Mouse (Mus musculus): ENCODE results near the gene Nod1. TPM values are rescaled to one million over a fixed set of nuclear protein-coding genes. Genes with fewer than 3 reads are reported as not detected.

Gene Nod1
- polyA plus RNA-seq, 1 experiment from 2014 or later: 1.9 TPM

DNA sequence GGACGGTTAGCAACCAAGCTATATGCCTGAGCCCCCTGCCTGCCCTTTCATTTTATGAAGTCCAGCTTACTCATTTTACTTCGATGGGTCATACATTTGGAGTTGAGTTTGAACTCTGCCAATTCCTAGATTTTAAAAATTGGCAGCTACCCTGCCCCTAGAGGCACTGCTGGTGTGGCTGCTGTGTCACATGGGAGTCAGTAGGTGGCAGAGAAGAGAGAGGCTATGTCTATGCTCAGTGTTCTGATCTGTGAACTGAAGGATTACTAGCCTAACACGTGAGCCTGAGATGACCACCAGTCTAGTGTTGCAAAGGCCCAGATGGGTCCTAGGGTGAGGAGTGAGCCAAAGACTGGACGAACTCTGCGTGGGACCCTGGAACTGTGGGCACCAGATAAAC, 2.1 kb upstream of the Nod1 start:
- Histone ChIP-seq H3K9ac (replicated peaks; ENCODE audit: low read length) (no peak overlapping the region), H3K4me1 (ENCODE audit: control insufficient read depth, insufficient read depth, low read length) (no peaks in the 10 kb centered on the region), H3K27me3 (ENCODE audit: control insufficient read depth, insufficient read depth, low read length) (no peaks in the 10 kb centered on the region), H3K27ac (replicated peaks; ENCODE audit: low read depth, low read length) (no peak overlapping the region), H3K4me2 (ENCODE audit: low read depth, low read length) (no peak overlapping the region), H3K9me3 (replicated peaks; ENCODE audit: control insufficient read depth, low read length) (no peaks in the 10 kb centered on the region), H3K36me3 (replicated peaks; ENCODE audit: control insufficient read depth, insufficient read depth, low read depth, low read length) (no peaks in the 10 kb centered on the region), H3K4me3 (ENCODE audit: low read depth, low read length) (no peak overlapping the region)
- ATAC-seq (replicated peaks; ENCODE audit: insufficient number of reproducible peaks, low FRiP score, low TSS enrichment, low read depth) (peak; percentile 52; the same call in 1 of the 2 replicates), DNase-seq (ENCODE audit: low spot score) (no peak)
- whole genome bisulfite sequencing: 57% methylated on average over 5 of the region's 5 CpGs

DNA sequence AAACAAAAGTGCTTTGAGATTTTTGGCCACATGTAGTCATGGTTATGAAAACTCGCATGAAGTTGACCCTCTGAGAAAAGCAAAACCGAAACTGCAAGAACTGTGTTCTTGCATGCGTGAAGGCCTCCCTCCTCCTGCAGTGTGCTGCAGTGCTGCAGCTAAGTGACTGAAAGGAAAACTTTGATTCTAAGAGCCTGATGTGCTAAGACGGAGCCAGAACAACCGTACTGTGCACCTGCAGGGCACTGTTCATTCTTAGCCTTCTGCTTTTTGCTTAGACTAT, 458 bp upstream of the Nod1 start:
- Histone ChIP-seq H3K4me3 (ENCODE audit: low read depth, low read length) (peak overlapping the region; percentile 54), H3K9me3 (replicated peaks; ENCODE audit: control insufficient read depth, low read length) (no peaks in the 10 kb centered on the region), H3K27ac (replicated peaks; ENCODE audit: low read depth, low read length) (no peak overlapping the region), H3K4me1 (ENCODE audit: control insufficient read depth, insufficient read depth, low read length) (no peaks in the 10 kb centered on the region), H3K9ac (replicated peaks; ENCODE audit: low read length) (no peak overlapping the region), H3K36me3 (replicated peaks; ENCODE audit: control insufficient read depth, insufficient read depth, low read depth, low read length) (no peaks in the 10 kb centered on the region), H3K4me2 (ENCODE audit: low read depth, low read length) (peak overlapping the region; percentile 90), H3K27me3 (ENCODE audit: control insufficient read depth, insufficient read depth, low read length) (no peaks in the 10 kb centered on the region)
- ATAC-seq (replicated peaks; ENCODE audit: insufficient number of reproducible peaks, low FRiP score, low TSS enrichment, low read depth) (no peak), DNase-seq (ENCODE audit: low spot score) (peak; percentile 26)
- 14% methylated on average over 5 of the region's 5 CpGs for WGBS

- WGBS: 12% methylated on average over 8 of the region's 8 CpGs
- Histone ChIP-seq H3K4me2 (ENCODE audit: low read depth, low read length) (peak overlapping the region; percentile 90), H3K9ac (replicated peaks; ENCODE audit: low read length) (peak overlapping the region; percentile 71; the same call in 1 of the 2 replicates), H3K9me3 (replicated peaks; ENCODE audit: control insufficient read depth, low read length) (no peaks in the 10 kb centered on the region), H3K27me3 (ENCODE audit: control insufficient read depth, insufficient read depth, low read length) (no peaks in the 10 kb centered on the region), H3K36me3 (replicated peaks; ENCODE audit: control insufficient read depth, insufficient read depth, low read depth, low read length) (no peaks in the 10 kb centered on the region), H3K4me3 (ENCODE audit: low read depth, low read length) (peak overlapping the region; percentile 54), H3K27ac (replicated peaks; ENCODE audit: low read depth, low read length) (no peak overlapping the region), H3K4me1 (ENCODE audit: control insufficient read depth, insufficient read depth, low read length) (no peaks in the 10 kb centered on the region)
- DNase-seq (ENCODE audit: low spot score): no peak
- no peak for ATAC-seq (replicated peaks; ENCODE audit: insufficient number of reproducible peaks, low FRiP score, low TSS enrichment, low read depth)
These were observed 691 bp downstream of the Nod1 start for GRCm38 (mm10) chr6:54971731-54972110.

GRCm38 (mm10) chr6:54970506-54970905, 1.9 kb downstream of the Nod1 start:
- Histone ChIP-seq H3K4me1 (ENCODE audit: control insufficient read depth, insufficient read depth, low read length) (no peaks in the 10 kb centered on the region), H3K27me3 (ENCODE audit: control insufficient read depth, insufficient read depth, low read length) (no peaks in the 10 kb centered on the region), H3K4me3 (ENCODE audit: low read depth, low read length) (no peak overlapping the region), H3K9ac (replicated peaks; ENCODE audit: low read length) (no peak overlapping the region), H3K4me2 (ENCODE audit: low read depth, low read length) (no peak overlapping the region), H3K9me3 (replicated peaks; ENCODE audit: control insufficient read depth, low read length) (no peaks in the 10 kb centered on the region), H3K36me3 (replicated peaks; ENCODE audit: control insufficient read depth, insufficient read depth, low read depth, low read length) (no peaks in the 10 kb centered on the region), H3K27ac (replicated peaks; ENCODE audit: low read depth, low read length) (no peak overlapping the region)
- ATAC-seq (replicated peaks; ENCODE audit: insufficient number of reproducible peaks, low FRiP score, low TSS enrichment, low read depth) (no peak), DNase-seq (ENCODE audit: low spot score) (no peak)
- 86% methylated on average over 9 of the region's 9 CpGs for WGBS

DNA sequence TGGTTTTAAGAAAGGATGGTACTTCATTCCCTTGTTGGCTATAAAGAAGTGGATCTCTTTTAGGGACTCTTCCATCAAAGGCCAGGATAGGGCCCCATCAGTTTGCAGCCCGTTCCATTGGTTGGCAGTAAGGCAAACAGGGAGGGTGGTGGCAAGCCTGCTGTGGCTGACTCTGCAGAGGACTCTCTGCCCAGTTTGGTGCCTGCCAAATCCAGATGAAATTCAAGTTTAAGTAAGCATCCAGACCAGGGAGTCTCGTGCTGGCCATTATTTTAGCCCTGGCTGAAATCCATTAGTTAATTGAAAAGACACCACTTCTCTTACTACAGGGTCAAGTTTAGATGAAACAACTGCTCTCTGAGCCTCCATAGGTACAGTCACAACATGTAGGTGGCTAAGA, 2.6 kb downstream of the Nod1 start:
- Histone ChIP-seq H3K4me3 (ENCODE audit: low read depth, low read length) (no peak overlapping the region), H3K36me3 (replicated peaks; ENCODE audit: control insufficient read depth, insufficient read depth, low read depth, low read length) (no peaks in the 10 kb centered on the region), H3K4me2 (ENCODE audit: low read depth, low read length) (no peak overlapping the region), H3K9ac (replicated peaks; ENCODE audit: low read length) (no peak overlapping the region), H3K4me1 (ENCODE audit: control insufficient read depth, insufficient read depth, low read length) (no peaks in the 10 kb centered on the region), H3K27ac (replicated peaks; ENCODE audit: low read depth, low read length) (no peak overlapping the region), H3K27me3 (ENCODE audit: control insufficient read depth, insufficient read depth, low read length) (no peaks in the 10 kb centered on the region), H3K9me3 (replicated peaks; ENCODE audit: control insufficient read depth, low read length) (no peaks in the 10 kb centered on the region)
- 68% methylated on average over 2 of the region's 2 CpGs for WGBS
- ATAC-seq (replicated peaks; ENCODE audit: insufficient number of reproducible peaks, low FRiP score, low TSS enrichment, low read depth) (no peak), DNase-seq (ENCODE audit: low spot score) (no peak)

GRCm38 (mm10) chr6:54967591-54967990, 4.8 kb downstream of the Nod1 start:
- WGBS: 29% methylated on average over 10 of the region's 10 CpGs
- Histone ChIP-seq H3K27me3 (ENCODE audit: control insufficient read depth, insufficient read depth, low read length) (no peaks in the 10 kb centered on the region), H3K4me3 (ENCODE audit: low read depth, low read length) (no peak overlapping the region), H3K4me2 (ENCODE audit: low read depth, low read length) (no peak overlapping the region), H3K27ac (replicated peaks; ENCODE audit: low read depth, low read length) (no peak overlapping the region), H3K4me1 (ENCODE audit: control insufficient read depth, insufficient read depth, low read length) (no peaks in the 10 kb centered on the region), H3K9me3 (replicated peaks; ENCODE audit: control insufficient read depth, low read length) (no peaks in the 10 kb centered on the region), H3K36me3 (replicated peaks; ENCODE audit: control insufficient read depth, insufficient read depth, low read depth, low read length) (no peaks in the 10 kb centered on the region), H3K9ac (replicated peaks; ENCODE audit: low read length) (no peak overlapping the region)
- DNase-seq (ENCODE audit: low spot score): peak; percentile 45
- no peak for ATAC-seq (replicated peaks; ENCODE audit: insufficient number of reproducible peaks, low FRiP score, low TSS enrichment, low read depth)

DNA sequence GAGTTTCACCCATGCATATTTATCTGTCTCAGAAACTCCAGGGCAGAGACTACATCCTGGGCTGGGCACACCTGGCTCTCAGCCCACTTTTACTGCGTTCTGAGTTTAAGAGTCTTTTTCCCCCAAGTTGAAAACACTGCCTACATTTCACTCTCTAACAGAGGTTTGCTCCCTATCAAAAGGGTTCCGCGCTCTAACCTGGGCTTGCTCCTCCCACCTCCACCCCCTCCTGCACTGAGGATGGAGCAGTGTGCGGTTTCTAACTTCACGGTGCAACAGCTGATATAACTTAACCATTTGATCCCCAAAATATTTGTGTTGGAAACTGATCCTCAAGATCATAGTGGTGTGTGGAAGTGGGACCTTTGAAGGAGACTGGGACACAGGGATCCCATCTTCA, 7.2 kb downstream of the Nod1 start:
- DNase-seq (ENCODE audit: low spot score) (no peak), ATAC-seq (replicated peaks; ENCODE audit: insufficient number of reproducible peaks, low FRiP score, low TSS enrichment, low read depth) (no peak)
- H3K36me3 ChIP-seq (replicated peaks; ENCODE audit: control insufficient read depth, insufficient read depth, low read depth, low read length): no peaks in the 10 kb centered on the region
- WGBS: 41% methylated on average over 5 of the region's 5 CpGs
- no peaks in the 10 kb centered on the region for H3K9me3 ChIP-seq (replicated peaks; ENCODE audit: control insufficient read depth, low read length)
- no peak overlapping the region for H3K4me2 ChIP-seq (ENCODE audit: low read depth, low read length)
- no peaks in the 10 kb centered on the region for H3K27me3 ChIP-seq (ENCODE audit: control insufficient read depth, insufficient read depth, low read length)
- H3K4me3 ChIP-seq (ENCODE audit: low read depth, low read length): no peak overlapping the region
- H3K27ac ChIP-seq (replicated peaks; ENCODE audit: low read depth, low read length): no peak overlapping the region
- H3K9ac ChIP-seq (replicated peaks; ENCODE audit: low read length): no peak overlapping the region
- no peaks in the 10 kb centered on the region for H3K4me1 ChIP-seq (ENCODE audit: control insufficient read depth, insufficient read depth, low read length)

DNA sequence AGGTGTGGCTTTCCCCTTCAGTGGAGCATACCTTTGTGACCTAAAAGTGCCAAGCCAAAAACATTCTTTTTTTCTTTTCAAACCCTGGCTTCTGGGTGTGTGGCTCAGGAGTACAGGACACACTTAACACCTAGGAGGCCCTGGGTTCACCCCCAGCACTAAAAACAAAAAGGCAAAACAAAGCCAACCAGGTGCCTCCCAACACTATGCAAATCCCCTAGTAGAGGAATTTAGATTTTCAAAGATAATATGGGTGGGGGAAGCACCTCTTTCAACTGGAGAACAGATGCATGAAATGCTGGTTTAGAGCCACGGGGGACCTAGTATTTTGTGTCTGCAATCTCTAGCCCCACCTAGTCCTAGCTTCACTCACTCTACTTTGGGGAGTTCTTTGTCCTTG, 7.7 kb downstream of the Nod1 start:
- H3K4me1 ChIP-seq (ENCODE audit: control insufficient read depth, insufficient read depth, low read length): no peaks in the 10 kb centered on the region
- WGBS: 48% methylated on average over 1 of the region's 1 CpGs
- ATAC-seq (replicated peaks; ENCODE audit: insufficient number of reproducible peaks, low FRiP score, low TSS enrichment, low read depth) (no peak), DNase-seq (ENCODE audit: low spot score) (no peak)
- no peak overlapping the region for H3K27ac ChIP-seq (replicated peaks; ENCODE audit: low read depth, low read length)
- no peak overlapping the region for H3K4me2 ChIP-seq (ENCODE audit: low read depth, low read length)
- H3K9ac ChIP-seq (replicated peaks; ENCODE audit: low read length): no peak overlapping the region
- H3K36me3 ChIP-seq (replicated peaks; ENCODE audit: control insufficient read depth, insufficient read depth, low read depth, low read length): no peaks in the 10 kb centered on the region
- no peak overlapping the region for H3K4me3 ChIP-seq (ENCODE audit: low read depth, low read length)
- no peaks in the 10 kb centered on the region for H3K9me3 ChIP-seq (replicated peaks; ENCODE audit: control insufficient read depth, low read length)
- no peaks in the 10 kb centered on the region for H3K27me3 ChIP-seq (ENCODE audit: control insufficient read depth, insufficient read depth, low read length)

DNA sequence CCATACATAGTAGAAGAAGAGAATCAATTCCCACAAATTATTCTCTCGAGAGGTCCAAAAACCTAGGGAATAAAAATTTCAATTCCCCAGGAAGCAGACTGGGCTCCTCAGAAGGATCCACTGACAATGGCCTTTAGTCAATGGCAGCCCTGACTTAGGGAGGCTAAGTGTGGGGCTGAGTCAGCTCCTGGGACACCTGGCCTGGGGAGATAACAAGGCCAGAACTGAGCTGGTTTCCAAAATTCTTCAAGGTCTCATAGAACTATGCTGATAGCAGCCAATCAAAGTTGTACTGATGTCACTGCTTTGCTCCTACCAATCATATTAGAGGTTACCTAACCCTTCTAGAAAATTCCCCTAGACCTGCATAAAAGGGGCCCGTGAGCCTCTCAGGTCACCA, 8.8 kb downstream of the Nod1 start:
- Histone ChIP-seq H3K4me2 (ENCODE audit: low read depth, low read length) (no peak overlapping the region), H3K27me3 (ENCODE audit: control insufficient read depth, insufficient read depth, low read length) (no peaks in the 10 kb centered on the region), H3K4me3 (ENCODE audit: low read depth, low read length) (no peak overlapping the region), H3K4me1 (ENCODE audit: control insufficient read depth, insufficient read depth, low read length) (no peaks in the 10 kb centered on the region), H3K9ac (replicated peaks; ENCODE audit: low read length) (no peak overlapping the region), H3K9me3 (replicated peaks; ENCODE audit: control insufficient read depth, low read length) (no peaks in the 10 kb centered on the region), H3K27ac (replicated peaks; ENCODE audit: low read depth, low read length) (no peak overlapping the region), H3K36me3 (replicated peaks; ENCODE audit: control insufficient read depth, insufficient read depth, low read depth, low read length) (no peaks in the 10 kb centered on the region)
- 85% methylated on average over 2 of the region's 2 CpGs for WGBS
- ATAC-seq (replicated peaks; ENCODE audit: insufficient number of reproducible peaks, low FRiP score, low TSS enrichment, low read depth) (no peak), DNase-seq (ENCODE audit: low spot score) (no peak)

Data from embryonic facial prominence, embryonic 11.5 days (tissue).